Mouse (Mus musculus): ENCODE data around the gene Txnip.

- TF ChIP-seq CTCF (conservative IDR thresholded peaks at IDR 0.05; ENCODE audit: low read length) (no peak), NANOG (IDR thresholded peaks at IDR 0.05; ENCODE audit: borderline replicate concordance, low read length) (no peak)
These were observed 4.2 kb upstream of the Txnip start for GRCm38 (mm10) chr3:96553601-96554000.
